Mouse (Mus musculus) hindbrain, embryonic 16.5 days (tissue): ENCODE measurements at regions not wholly inside any gene's neighbourhood (a gene's known extent, or its start where the extent isn't known, plus 50 kb on each side); places are given as distances from the start of the nearest gene placed in this dataset.

Experiments
- ATAC-seq: fragments of 200-750 bp; cut with Nextera tagmentation; 2 replicates; pipeline ENCODE4 v1.8.0; 2017; ENCODE audit warnings: moderate TSS enrichment, moderate library complexity
- H3K27ac ChIP-seq: fragments of 300-500 bp; sonication (generic); 2 replicates; pipeline ENCODE4 v1.5.1; 2014; ENCODE audit warnings: low read depth, mild to moderate bottlenecking, control low read depth, low read length, moderate library complexity
- H3K27me3 ChIP-seq: fragments of 300-500 bp; sonication (generic); replicated peaks from 2 replicates; pipeline ENCODE4 v1.6.1; 2014; ENCODE audit warnings: low read length; ENCODE audit not compliant: control insufficient read depth, insufficient read depth
- H3K36me3 ChIP-seq: fragments of 300-500 bp; sonication (generic); 2 replicates; pipeline ENCODE4 v1.6.1; 2014; ENCODE audit warnings: mild to moderate bottlenecking, low read length, moderate library complexity, mixed read lengths; ENCODE audit not compliant: control insufficient read depth, insufficient read depth
- H3K4me1 ChIP-seq: fragments of 300-500 bp; sonication (generic); 2 replicates; pipeline ENCODE4 v1.6.1; 2014; ENCODE audit warnings: low read depth, low read length; ENCODE audit not compliant: control insufficient read depth, insufficient read depth
- H3K4me2 ChIP-seq: fragments of 300-500 bp; sonication (generic); 2 replicates; pipeline ENCODE4 v1.6.1; 2014; ENCODE audit warnings: mild to moderate bottlenecking, low read length, control low read depth, moderate library complexity
- H3K4me3 ChIP-seq: fragments of 300-500 bp; sonication (generic); 2 replicates; pipeline ENCODE4 v1.5.1; 2014; ENCODE audit warnings: mild to moderate bottlenecking, low read length, control low read depth, moderate library complexity
- H3K9ac ChIP-seq: fragments of 300-500 bp; sonication (generic); 2 replicates; pipeline ENCODE4 v1.6.1; 2014; ENCODE audit warnings: low read depth, mild to moderate bottlenecking, control low read depth, low read length, moderate library complexity
- H3K9me3 ChIP-seq: fragments of 300-500 bp; sonication (generic); 2 replicates; pipeline ENCODE4 v1.6.1; 2014; ENCODE audit warnings: mild to moderate bottlenecking, low read length, moderate library complexity; ENCODE audit not compliant: control insufficient read depth
- WGBS: fragments of 180-500 bp; shearing (Covaris S2); extraction: QIAGEN DNeasy Blood & Tissue Kit; methylation state at CpG from one replicate; pipeline ENCODE4 v1.1.7; 2014; 5-methylcytosine and 5-hydroxymethylcytosine counted together

- H3K4me1 ChIP-seq = no peaks in the 10 kb centered on the region
- no peak overlapping the region for H3K27ac ChIP-seq
- WGBS = 93% methylated on average over 5 of the region's 5 CpGs
- H3K4me3 ChIP-seq = no peak overlapping the region
- ATAC-seq = no peak
- H3K36me3 ChIP-seq = no peaks in the 10 kb centered on the region
- H3K27me3 ChIP-seq = no peaks in the 10 kb centered on the region
- no peak overlapping the region for H3K9ac ChIP-seq
- H3K9me3 ChIP-seq = no peaks in the 10 kb centered on the region
- H3K4me2 ChIP-seq = no peak overlapping the region
Observed at GRCm38 (mm10) chr6:53120385-53120784, 52.0 kb upstream of the Jazf1 start.
